Mouse (Mus musculus) G1E (cell line): ENCODE measurements at regions not wholly inside any gene's neighbourhood (a gene's known extent, or its start where the extent isn't known, plus 50 kb on each side); places are given as distances from the start of the nearest gene placed in this dataset.

Source experiments
- ATAC-seq: 2 replicates; pipeline ENCODE4 v1.8.0; 2016; ENCODE audit warnings: mild to moderate bottlenecking; ENCODE audit not compliant: insufficient number of reproducible peaks, poor library complexity, low FRiP score, severe bottlenecking; ENCODE audit errors: extremely low read depth
- DNase-seq: peaks from one replicate; pipeline ENCODE4 v3.0.0; 2012; ENCODE audit warnings: low spot score
- H3K27me3 ChIP-seq: 2 replicates; pipeline ENCODE4 v1.6.1; 2012; ENCODE audit warnings: mild to moderate bottlenecking, low read length, inconsistent platforms; ENCODE audit not compliant: insufficient read depth
- H3K36me3 ChIP-seq: replicated peaks from 2 replicates; pipeline ENCODE3; 2012; ENCODE audit warnings: mild to moderate bottlenecking, inconsistent platforms
- H3K4me1 ChIP-seq: 2 replicates; pipeline ENCODE4 v1.6.1; 2012; ENCODE audit warnings: low read depth, low read length, inconsistent platforms, mixed read lengths; ENCODE audit not compliant: insufficient read depth
- H3K4me3 ChIP-seq: 2 replicates; pipeline ENCODE4 v1.5.1; 2012; ENCODE audit warnings: low read depth, mild to moderate bottlenecking, inconsistent platforms, low read length, moderate library complexity, mixed read lengths
- H3K9me3 ChIP-seq: replicated peaks from 2 replicates; pipeline ENCODE4 v1.6.1; 2012; ENCODE audit warnings: inconsistent platforms
- CTCF ChIP-seq: IDR thresholded peaks from 2 replicates; pipeline ENCODE4 v1.5.1; 2012; ENCODE audit warnings: low read depth, low read length, inconsistent platforms, mixed read lengths
- GATA1 ChIP-seq: IDR thresholded peaks from 2 replicates; pipeline ENCODE4 v1.6.1; 2012; ENCODE audit warnings: borderline replicate concordance, low read length, inconsistent platforms, mixed read lengths
- GATA2 ChIP-seq: IDR thresholded peaks from 2 replicates; pipeline ENCODE4 v1.6.1; 2012; ENCODE audit warnings: low read depth, low read length, inconsistent platforms, borderline replicate concordance
- POLR2AphosphoS5 ChIP-seq: IDR thresholded peaks from 2 replicates; pipeline ENCODE4 v1.6.1; 2012; ENCODE audit warnings: low read depth, low read length, inconsistent platforms; ENCODE audit not compliant: insufficient replicate concordance
- TAL1 ChIP-seq: conservative IDR thresholded peaks from 2 replicates; pipeline ENCODE4 v1.6.1; 2012; ENCODE audit warnings: low read depth, low read length, inconsistent platforms, mixed read lengths

DNA sequence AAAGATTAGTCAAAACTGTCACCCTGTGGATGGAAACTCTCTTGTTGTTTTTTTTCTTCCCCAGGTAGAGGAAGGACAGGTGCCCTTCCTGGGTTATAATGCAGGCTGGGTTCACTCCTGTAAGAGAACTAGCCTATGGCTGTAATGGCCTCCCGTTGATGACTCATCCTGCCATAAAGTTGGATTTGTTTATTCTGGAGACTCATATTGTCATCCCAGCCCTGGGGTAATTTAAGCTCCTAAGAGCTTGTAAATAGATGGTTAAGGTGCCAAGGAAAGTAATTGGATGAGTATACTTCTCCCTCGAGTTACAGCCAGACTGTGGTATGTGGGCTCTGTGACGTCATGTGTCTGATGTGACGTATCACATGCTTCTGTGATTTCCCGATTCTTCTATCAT, 106.4 kb upstream of the 1700056E22Rik start:
- no peak for DNase-seq
- Histone ChIP-seq H3K36me3 (no peaks in the 10 kb centered on the region), H3K4me3 (no peak overlapping the region), H3K9me3 (peaks cover 34% of the 10 kb centered on the region), H3K4me1 (no peaks in the 10 kb centered on the region), H3K27me3 (no peaks in the 10 kb centered on the region)
- no peak for ATAC-seq
- TF ChIP-seq TAL1 (no peak), GATA2 (no peak), CTCF (no peak), POLR2AphosphoS5 (no peak), GATA1 (no peak)

DNA sequence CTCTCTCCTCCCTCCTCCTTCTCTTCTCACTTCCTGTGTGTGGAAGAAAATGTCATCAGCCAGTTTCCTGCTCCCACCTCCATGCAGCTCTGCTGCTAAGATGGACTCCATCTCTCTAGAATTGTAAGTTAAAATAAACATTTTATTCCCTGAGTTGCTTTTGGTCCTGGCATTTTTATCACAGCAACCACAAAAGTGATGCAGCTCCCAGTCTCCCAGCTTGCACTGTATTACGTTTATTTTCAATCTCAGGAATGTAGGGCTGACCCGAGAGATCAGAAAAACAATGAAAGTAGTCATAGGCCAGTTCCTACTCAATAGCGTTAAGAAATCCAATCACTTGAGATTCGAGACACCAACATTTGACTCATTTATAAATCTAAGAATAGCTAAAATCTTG, 106.0 kb upstream of the 1700056E22Rik start:
- H3K4me1 ChIP-seq, result no peaks in the 10 kb centered on the region
- H3K36me3 ChIP-seq, result no peaks in the 10 kb centered on the region
- H3K27me3 ChIP-seq, result no peaks in the 10 kb centered on the region
- ATAC-seq (no peak), DNase-seq (no peak)
- TF ChIP-seq GATA2, result no peak
- TF ChIP-seq GATA1, result no peak
- no peak for TF ChIP-seq TAL1
- no peak for TF ChIP-seq POLR2AphosphoS5
- TF ChIP-seq CTCF, result no peak
- H3K4me3 ChIP-seq, result no peak overlapping the region
- H3K9me3 ChIP-seq, result peaks cover 34% of the 10 kb centered on the region

DNA sequence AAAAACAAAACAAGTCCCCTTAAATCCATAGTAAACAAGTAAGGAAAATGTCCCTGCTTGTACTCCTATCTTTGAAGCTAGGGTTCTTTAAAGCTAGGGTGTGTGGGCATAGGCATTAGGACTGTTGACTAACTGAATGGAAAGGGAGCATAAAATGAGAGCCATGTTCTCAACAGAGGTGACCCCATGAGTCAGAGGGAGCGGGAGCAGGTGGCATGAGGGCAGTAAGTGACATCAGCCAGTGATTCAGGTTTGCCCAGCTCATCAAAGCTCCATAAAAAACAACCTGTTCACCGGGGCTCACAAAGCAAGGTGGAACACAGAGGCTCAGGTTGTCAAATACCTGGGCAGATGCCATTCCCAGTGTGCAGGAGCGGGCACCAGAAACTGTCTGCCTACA, 104.6 kb upstream of the 1700056E22Rik start:
- Histone ChIP-seq H3K36me3 (no peaks in the 10 kb centered on the region), H3K4me3 (no peak overlapping the region), H3K4me1 (no peaks in the 10 kb centered on the region), H3K27me3 (no peaks in the 10 kb centered on the region), H3K9me3 (peaks cover 28% of the 10 kb centered on the region)
- no peak for DNase-seq
- ATAC-seq, result no peak
- TF ChIP-seq TAL1 (no peak), CTCF (no peak), POLR2AphosphoS5 (no peak), GATA2 (no peak), GATA1 (no peak)

DNA sequence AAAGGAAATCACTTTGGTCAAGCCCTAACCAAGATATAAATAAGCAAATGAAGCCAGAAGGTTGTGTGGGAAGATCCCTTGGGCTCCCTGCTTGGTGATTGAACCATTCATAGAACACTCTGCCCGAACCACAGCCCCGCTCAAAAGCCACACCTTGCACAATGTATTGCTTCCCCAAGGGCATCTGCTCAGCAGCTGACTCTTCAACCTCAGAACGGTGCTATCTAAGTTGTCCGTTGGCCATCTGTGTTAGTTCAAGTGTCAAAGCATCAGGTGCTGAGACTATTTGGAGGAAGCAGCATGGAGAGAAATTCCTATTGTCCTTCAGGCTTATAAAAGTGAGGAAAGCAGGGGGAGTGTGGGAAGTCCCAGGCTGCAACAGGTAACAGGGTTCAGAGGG, 96.8 kb upstream of the 1700056E22Rik start:
- DNase-seq (no peak), ATAC-seq (no peak)
- H3K27me3 ChIP-seq, result no peaks in the 10 kb centered on the region
- H3K9me3 ChIP-seq, result peaks cover 28% of the 10 kb centered on the region
- no peak overlapping the region for H3K4me3 ChIP-seq
- no peaks in the 10 kb centered on the region for H3K4me1 ChIP-seq
- H3K36me3 ChIP-seq, result no peaks in the 10 kb centered on the region
- no peak for TF ChIP-seq GATA1
- no peak for TF ChIP-seq TAL1
- TF ChIP-seq CTCF, result no peak
- TF ChIP-seq POLR2AphosphoS5, result no peak
- TF ChIP-seq GATA2, result no peak

DNA sequence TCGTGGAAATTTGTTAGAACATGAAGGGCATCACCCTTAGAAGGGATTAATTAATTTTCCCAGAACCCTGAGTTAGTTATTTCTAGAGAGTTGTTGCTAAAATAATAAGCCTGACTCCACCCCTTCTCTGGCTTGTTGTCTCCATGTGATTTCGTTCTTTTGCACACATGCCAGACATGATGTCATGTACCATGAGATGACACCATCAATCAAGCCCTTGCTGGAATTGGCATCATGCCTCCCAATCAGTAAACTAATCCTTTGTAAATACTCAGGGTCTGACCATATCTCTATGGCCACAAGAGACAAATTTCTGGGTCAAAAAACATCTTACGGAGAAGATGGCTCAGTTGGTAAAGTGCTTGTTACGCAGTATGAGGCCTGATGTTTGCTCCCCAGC, 93.2 kb upstream of the 1700056E22Rik start:
- no peak for ATAC-seq
- Histone ChIP-seq H3K4me3 (no peak overlapping the region), H3K9me3 (peaks cover 21% of the 10 kb centered on the region), H3K36me3 (no peaks in the 10 kb centered on the region), H3K4me1 (no peaks in the 10 kb centered on the region), H3K27me3 (no peaks in the 10 kb centered on the region)
- DNase-seq, result no peak
- TF ChIP-seq CTCF (no peak), GATA1 (no peak), POLR2AphosphoS5 (no peak), TAL1 (no peak), GATA2 (no peak)

DNA sequence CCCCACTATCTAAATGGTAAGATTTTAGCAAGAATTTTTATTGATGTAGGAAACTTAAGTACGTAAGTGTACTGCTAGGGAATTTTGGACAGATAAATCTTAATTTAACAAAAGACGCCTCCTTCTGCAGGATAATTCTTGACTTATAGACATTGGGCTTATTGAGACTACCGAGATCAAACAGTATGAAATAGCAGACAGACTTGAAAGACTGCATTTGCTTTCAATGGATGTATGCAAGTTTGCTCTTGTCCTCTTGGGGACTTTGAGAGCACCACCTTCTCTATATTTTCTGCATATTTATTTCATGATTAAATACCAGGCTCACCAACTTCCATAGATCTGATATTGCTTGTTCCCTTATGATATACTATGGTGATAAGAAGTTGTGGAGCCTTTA, 92.8 kb upstream of the 1700056E22Rik start:
- no peak for ATAC-seq
- Histone ChIP-seq H3K4me3 (no peak overlapping the region), H3K36me3 (no peaks in the 10 kb centered on the region), H3K4me1 (no peaks in the 10 kb centered on the region), H3K27me3 (no peaks in the 10 kb centered on the region), H3K9me3 (peaks cover 22% of the 10 kb centered on the region)
- no peak for DNase-seq
- TF ChIP-seq POLR2AphosphoS5 (no peak), GATA1 (no peak), CTCF (no peak), GATA2 (no peak), TAL1 (no peak)
